Comparison of ENCODE assay signal across 29 mouse cellular contexts in genomic region chr15:46849545-46849944, GRCm38 (mm10).
DNase-seq lines count a peak whose midpoint lies in the region; ATAC-seq and TF ChIP-seq lines count a peak whose summit lies in the region.
"Had no signal": no experiment of that assay in that cellular context is flagged by ENCODE, and none has a peak within 500 bp of the region (broad histone marks: within the 10 kb centered on the region; RNA-seq: fewer than 3 reads in every experiment).

No protein-coding gene starts in this region.

- no peak overlapping the region for H3K4me3 ChIP-seq in forebrain, embryonic 13.5 days
- no peak overlapping the region for H3K4me3 ChIP-seq in forebrain, embryonic 12.5 days (replicated peaks)
- no peak overlapping the region for H3K4me3 ChIP-seq in forebrain, postnatal 0 days (ENCODE audit: low read depth, low read length)
- no peak overlapping the region for H3K4me3 ChIP-seq in forebrain, embryonic 11.5 days (ENCODE audit: low read depth, low read length)
- no peak overlapping the region for H3K4me3 ChIP-seq in left cerebral cortex, adult 2 months
- H3K4me3 ChIP-seq: embryonic facial prominence, embryonic 10.5 days; embryonic facial prominence, embryonic 13.5 days; erythroblast, embryonic 14.5 days; gastrocnemius, adult 2 months; heart, embryonic 12.5 days; heart, embryonic 15.5 days; hindbrain, embryonic 10.5 days; hindbrain, embryonic 13.5 days; intestine, embryonic 15.5 days had no signal

- no peak for TF ChIP-seq CTCF in forebrain, postnatal 0 days (IDR thresholded peaks at IDR 0.05; ENCODE audit: low read depth)
- no peak for TF ChIP-seq CTCF in left cerebral cortex, adult 2 months (IDR thresholded peaks at IDR 0.05)

- H3K9me3 ChIP-seq in forebrain, embryonic 13.5 days (replicated peaks) = no peaks in the 10 kb centered on the region
- H3K9me3 ChIP-seq in forebrain, embryonic 12.5 days = no peaks in the 10 kb centered on the region
- H3K9me3 ChIP-seq in forebrain, postnatal 0 days (ENCODE audit: low read length) = no peaks in the 10 kb centered on the region
- H3K9me3 ChIP-seq in forebrain, embryonic 11.5 days (ENCODE audit: control insufficient read depth, low read length) = no peaks in the 10 kb centered on the region
- H3K9me3 ChIP-seq: embryonic facial prominence, embryonic 10.5 days; embryonic facial prominence, embryonic 13.5 days; heart, embryonic 12.5 days; heart, embryonic 15.5 days; hindbrain, embryonic 10.5 days; hindbrain, embryonic 13.5 days; intestine, embryonic 15.5 days had no signal

- H3K36me3 ChIP-seq in forebrain, embryonic 13.5 days (ENCODE audit: poor library complexity, severe bottlenecking) = no peaks in the 10 kb centered on the region
- H3K36me3 ChIP-seq in forebrain, embryonic 12.5 days (replicated peaks) = no peaks in the 10 kb centered on the region
- no peaks in the 10 kb centered on the region for H3K36me3 ChIP-seq in forebrain, postnatal 0 days (ENCODE audit: insufficient read depth)
- no peaks in the 10 kb centered on the region for H3K36me3 ChIP-seq in forebrain, embryonic 11.5 days (ENCODE audit: control insufficient read depth, insufficient read depth, low read length)
- H3K36me3 ChIP-seq: embryonic facial prominence, embryonic 10.5 days; embryonic facial prominence, embryonic 13.5 days; heart, embryonic 12.5 days; heart, embryonic 15.5 days; hindbrain, embryonic 10.5 days; hindbrain, embryonic 13.5 days; intestine, embryonic 15.5 days had no signal

- peak; percentile 33; the same call in 1 of the 2 replicates for ATAC-seq in forebrain, embryonic 13.5 days
- no peak for ATAC-seq in forebrain, embryonic 12.5 days (ENCODE audit: low FRiP score)
- ATAC-seq in forebrain, postnatal 0 days = peak; percentile 67; the same call in 1 of the 2 replicates
- ATAC-seq in forebrain, embryonic 11.5 days (replicated peaks; ENCODE audit: low FRiP score) = no peak
- ATAC-seq: activated CD4-positive, CD25-positive, alpha-beta regulatory T cell, adult 4 months; hindbrain, embryonic 16.5 days; intestine, embryonic 15.5 days had no signal

- no peak overlapping the region for H3K4me2 ChIP-seq in forebrain, embryonic 13.5 days
- H3K4me2 ChIP-seq in forebrain, embryonic 12.5 days = no peak overlapping the region
- H3K4me2 ChIP-seq in forebrain, postnatal 0 days (ENCODE audit: low read depth) = no peak overlapping the region
- H3K4me2 ChIP-seq in forebrain, embryonic 11.5 days (ENCODE audit: low read depth, low read length, severe bottlenecking) = no peak overlapping the region
- H3K4me2 ChIP-seq: embryonic facial prominence, embryonic 13.5 days; heart, embryonic 12.5 days; heart, embryonic 15.5 days; hindbrain, embryonic 13.5 days; intestine, embryonic 15.5 days had no signal

- no peaks in the 10 kb centered on the region for H3K27me3 ChIP-seq in forebrain, embryonic 13.5 days
- no peaks in the 10 kb centered on the region for H3K27me3 ChIP-seq in forebrain, embryonic 12.5 days
- no peaks in the 10 kb centered on the region for H3K27me3 ChIP-seq in forebrain, postnatal 0 days (ENCODE audit: insufficient read depth, low read length)
- H3K27me3 ChIP-seq in forebrain, embryonic 11.5 days (ENCODE audit: control insufficient read depth, insufficient read depth, low read length) = no peaks in the 10 kb centered on the region
- H3K27me3 ChIP-seq: embryonic facial prominence, embryonic 13.5 days; heart, embryonic 12.5 days; heart, embryonic 15.5 days; hindbrain, embryonic 13.5 days; intestine, embryonic 15.5 days had no signal

- H3K9ac ChIP-seq in forebrain, embryonic 13.5 days = no peak overlapping the region
- no peak overlapping the region for H3K9ac ChIP-seq in forebrain, embryonic 12.5 days
- H3K9ac ChIP-seq in forebrain, postnatal 0 days = no peak overlapping the region
- H3K9ac ChIP-seq in forebrain, embryonic 11.5 days (ENCODE audit: low read length) = no peak overlapping the region
- H3K9ac ChIP-seq: embryonic facial prominence, embryonic 13.5 days; heart, embryonic 12.5 days; heart, embryonic 15.5 days; hindbrain, embryonic 13.5 days; intestine, embryonic 15.5 days had no signal

- 82% methylated on average over 2 of the region's 2 CpGs for WGBS in forebrain, embryonic 13.5 days
- 83% methylated on average over 2 of the region's 2 CpGs for whole genome bisulfite sequencing in forebrain, embryonic 12.5 days
- WGBS in forebrain, postnatal 0 days = 63% methylated on average over 2 of the region's 2 CpGs
- WGBS in forebrain, embryonic 11.5 days = 85% methylated on average over 2 of the region's 2 CpGs

- no peaks in the 10 kb centered on the region for H3K4me1 ChIP-seq in forebrain, embryonic 13.5 days
- H3K4me1 ChIP-seq in forebrain, embryonic 12.5 days = no peaks in the 10 kb centered on the region
- no peaks in the 10 kb centered on the region for H3K4me1 ChIP-seq in forebrain, postnatal 0 days (ENCODE audit: insufficient read depth)
- H3K4me1 ChIP-seq in forebrain, embryonic 11.5 days (replicated peaks; ENCODE audit: control insufficient read depth, insufficient read depth, low read length) = no peaks in the 10 kb centered on the region
- H3K4me1 ChIP-seq: embryonic facial prominence, embryonic 10.5 days; embryonic facial prominence, embryonic 13.5 days; heart, embryonic 12.5 days; heart, embryonic 15.5 days; hindbrain, embryonic 10.5 days; hindbrain, embryonic 13.5 days; intestine, embryonic 15.5 days had no signal

- DNase-seq in forebrain, postnatal 0 days = peak; percentile 24
- no peak for DNase-seq in forebrain, embryonic 11.5 days (ENCODE audit: low spot score)
- peak; percentile 5 for DNase-seq in left cerebral cortex, postnatal 14 days (ENCODE audit: low spot score in 2 of 2)
- no peak for DNase-seq in left cerebral cortex, adult 2 months (ENCODE audit: extremely low spot score in 1 of 2, low spot score in 2 of 2)
- no peak for DNase-seq in thymus, postnatal 10 days (ENCODE audit: low spot score in 2 of 2)
- DNase-seq: adrenal gland, postnatal 10 days; adrenal gland, postnatal 36 days; cerebellum, adult 11-12 months; cerebellum, adult 8-10 months; cerebellum, postnatal 10 days; cerebellum, postnatal 36 days; embryo, embryonic 11 days; gastrocnemius, adult 2 months; gastrocnemius, postnatal 14 days; heart, adult 18-20 months; heart, postnatal 10 days; heart, postnatal 36 days had no signal

- intact Hi-C loops in left cerebral cortex, postnatal 14 days (cut with DNase I) = no loop called here
- intact Hi-C loops in left cerebral cortex, adult 2 months (cut with DNase I) = no loop called here

- no peak overlapping the region for H3K27ac ChIP-seq in forebrain, embryonic 13.5 days
- H3K27ac ChIP-seq in forebrain, embryonic 12.5 days = no peak overlapping the region
- no peak overlapping the region for H3K27ac ChIP-seq in forebrain, postnatal 0 days (ENCODE audit: low read depth, low read length)
- no peak overlapping the region for H3K27ac ChIP-seq in forebrain, embryonic 11.5 days (ENCODE audit: low read depth, low read length)
- no peak overlapping the region for H3K27ac ChIP-seq in left cerebral cortex, adult 2 months
- H3K27ac ChIP-seq: embryonic facial prominence, embryonic 10.5 days; embryonic facial prominence, embryonic 13.5 days; gastrocnemius, adult 2 months; heart, embryonic 15.5 days; hindbrain, embryonic 10.5 days; hindbrain, embryonic 13.5 days; intestine, embryonic 15.5 days had no signal

Comparison
In these comparisons a context has a peak if more than half of its experiments do, and no peak if none do; other contexts are left out.
1. ATAC-seq: peak in forebrain, embryonic 13.5 days (single experiment) and forebrain, postnatal 0 days (single experiment); none in forebrain, embryonic 12.5 days (single experiment) and forebrain, embryonic 11.5 days (single experiment).
2. DNase-seq: peak in forebrain, postnatal 0 days (single experiment) and left cerebral cortex, postnatal 14 days (2 of 2); none in forebrain, embryonic 11.5 days (single experiment), left cerebral cortex, adult 2 months (0 of 2) and thymus, postnatal 10 days (0 of 2).